Mouse (Mus musculus): ENCODE data around the gene Tcf12. TPM values are rescaled to one million over a fixed set of nuclear protein-coding genes. Genes with fewer than 3 reads are reported as not detected.

Tcf12 gene
- total and polyA plus RNA-seq, 2 experiments from 2014 or later: 37.4 to 122 TPM

DNA sequence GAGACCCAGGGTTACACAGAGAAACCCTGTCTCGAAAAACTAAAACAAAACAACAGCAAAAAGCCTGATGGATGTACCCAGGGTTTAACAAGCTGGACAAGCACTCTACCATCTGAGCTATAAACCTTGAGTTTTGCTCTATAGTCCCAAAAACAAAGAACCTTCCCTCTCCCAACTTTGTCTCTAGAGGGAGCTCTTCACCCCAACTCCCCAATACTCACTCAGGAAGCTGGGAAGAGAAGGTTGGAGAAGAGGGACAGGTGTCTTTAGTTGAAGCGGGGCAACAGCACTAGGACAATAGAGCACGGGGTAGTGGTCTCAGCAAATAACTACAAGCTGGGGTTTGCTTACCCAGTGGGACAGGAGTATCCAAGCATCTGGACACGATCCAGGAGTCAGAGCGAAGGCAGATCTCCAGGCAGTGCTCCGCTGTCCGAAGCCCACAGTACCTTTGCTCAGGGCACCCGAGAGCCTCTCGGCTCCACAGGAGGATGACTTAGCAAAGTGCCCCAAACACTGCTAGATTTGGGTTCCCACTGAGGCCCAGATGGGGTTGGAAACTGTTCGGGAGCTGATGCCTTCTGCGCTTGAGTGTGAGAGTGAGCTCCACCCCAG is 302.9 kb downstream of the Tcf12 start:
- Histone ChIP-seq H3K4me1 (ENCODE audit: insufficient read depth, low read length) (no peaks in the 10 kb centered on the region), H3K9me3 (ENCODE audit: low read length) (no peaks in the 10 kb centered on the region), H3K27ac (ENCODE audit: low read depth, low read length) (no peak overlapping the region), H3K4me3 (ENCODE audit: low read depth, low read length) (no peak overlapping the region), H3K36me3 (ENCODE audit: insufficient read depth, low read length) (no peaks in the 10 kb centered on the region), H3K27me3 (ENCODE audit: insufficient read depth, low read length) (no peaks in the 10 kb centered on the region), H3K9ac (replicated peaks; ENCODE audit: low read length, poor library complexity, severe bottlenecking) (no peak overlapping the region), H3K4me2 (ENCODE audit: low read depth, low read length, poor library complexity, severe bottlenecking) (0 out of 2 replicates have a peak overlapping the region, but pooled peaks have one; percentile 13)
- 41% methylated on average over 11 of the region's 11 CpGs for WGBS
- DNase-seq (ENCODE audit: low spot score): peak; percentile 33
- no peak for ATAC-seq (ENCODE audit: low FRiP score)
- TF ChIP-seq CTCF (IDR thresholded peaks at IDR 0.05): peak; percentile 66

DNA sequence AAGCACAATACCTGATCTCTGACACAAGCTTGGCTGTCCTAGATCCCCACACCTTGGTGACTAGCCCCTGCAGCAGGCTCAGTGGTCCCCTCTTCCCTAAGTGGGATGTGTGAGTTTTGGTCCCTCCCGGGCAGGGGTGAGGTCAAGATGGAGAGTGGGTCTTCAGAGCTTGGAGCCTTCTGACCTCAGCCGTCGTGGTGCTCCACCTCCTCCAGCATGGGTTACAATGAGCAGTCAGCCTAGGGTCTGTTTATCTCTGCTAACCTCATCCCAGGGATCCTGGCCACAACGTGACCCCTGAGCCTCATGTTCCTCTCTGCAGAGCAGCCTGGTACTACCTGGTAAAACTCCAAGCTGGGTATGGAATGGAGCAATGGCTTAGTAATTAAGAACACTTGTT is 303.9 kb downstream of the Tcf12 start:
- H3K9me3 ChIP-seq (ENCODE audit: low read length): no peaks in the 10 kb centered on the region
- no peak for TF ChIP-seq CTCF (IDR thresholded peaks at IDR 0.05)
- no peaks in the 10 kb centered on the region for H3K36me3 ChIP-seq (ENCODE audit: insufficient read depth, low read length)
- H3K4me3 ChIP-seq (ENCODE audit: low read depth, low read length): no peak overlapping the region
- H3K27me3 ChIP-seq (ENCODE audit: insufficient read depth, low read length): no peaks in the 10 kb centered on the region
- no peak overlapping the region for H3K4me2 ChIP-seq (ENCODE audit: low read depth, low read length, poor library complexity, severe bottlenecking)
- no peak overlapping the region for H3K27ac ChIP-seq (ENCODE audit: low read depth, low read length)
- H3K9ac ChIP-seq (replicated peaks; ENCODE audit: low read length, poor library complexity, severe bottlenecking): no peak overlapping the region
- DNase-seq (ENCODE audit: low spot score) (no peak), ATAC-seq (ENCODE audit: low FRiP score) (no peak)
- no peaks in the 10 kb centered on the region for H3K4me1 ChIP-seq (ENCODE audit: insufficient read depth, low read length)
- 81% methylated on average over 4 of the region's 4 CpGs for WGBS

DNA sequence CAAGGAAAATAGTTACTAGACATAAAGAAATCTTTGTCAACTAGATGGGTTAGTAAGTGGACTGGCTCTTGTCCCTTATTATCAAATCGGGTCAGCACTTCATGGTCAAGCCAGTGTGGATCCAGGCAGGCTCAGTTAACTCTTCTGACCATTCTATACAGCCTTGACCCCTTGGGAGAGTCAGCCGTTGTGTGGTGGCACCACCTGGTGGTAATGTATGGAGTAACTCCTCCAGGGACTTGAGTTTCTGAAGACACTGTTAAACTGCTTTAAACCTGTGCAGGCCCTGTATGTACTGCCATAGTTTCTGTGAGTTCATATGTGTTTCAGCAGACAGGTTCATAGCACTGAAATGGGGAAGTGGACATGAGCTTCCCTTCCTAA is 305.3 kb downstream of the Tcf12 start:
- 10% methylated on average over 2 of the region's 2 CpGs for WGBS
- no peak; the same call in 1 of the 2 replicates for ATAC-seq (ENCODE audit: low FRiP score)

DNA sequence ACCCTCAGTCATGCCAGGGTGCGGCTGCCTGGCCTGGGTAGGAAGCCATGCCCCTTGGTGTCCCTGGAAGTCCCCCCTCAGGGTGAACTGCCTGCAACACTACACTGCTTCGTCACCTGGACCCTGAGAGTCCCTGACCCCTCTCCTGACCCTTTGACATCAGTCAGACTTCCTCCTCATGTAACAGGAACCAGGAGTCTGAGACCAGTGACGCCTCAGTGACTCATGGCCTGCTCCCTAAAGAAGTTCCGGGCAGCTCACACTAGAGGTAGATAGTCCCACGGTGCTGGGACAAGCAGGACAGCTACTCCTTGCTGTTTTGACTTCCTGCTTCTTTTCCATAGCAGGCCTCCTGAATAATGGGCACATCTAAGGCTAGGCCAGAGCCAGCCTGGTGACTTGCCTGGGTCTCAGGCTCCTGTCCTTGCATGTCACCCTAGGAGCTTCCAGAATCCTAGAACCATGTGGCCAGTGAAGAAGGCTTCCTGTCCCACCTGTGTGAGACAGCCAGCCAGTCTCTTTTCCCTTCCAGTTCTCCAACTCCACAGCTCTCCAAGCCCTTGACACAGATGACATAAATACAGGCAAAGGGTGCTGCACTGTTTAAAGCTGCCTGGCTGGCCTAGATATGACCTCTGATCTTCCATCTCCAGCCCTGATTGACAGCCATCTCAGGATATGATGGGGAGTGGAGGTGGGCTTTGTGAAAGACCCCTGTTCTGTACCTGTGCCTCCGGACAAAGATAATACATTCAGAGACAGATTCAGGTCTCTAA is 305.8 kb downstream of the Tcf12 start:
- TF ChIP-seq CTCF (IDR thresholded peaks at IDR 0.05): no peak

More for the DNA sequence above, 305.3 kb downstream of the Tcf12 start:
- H3K27ac ChIP-seq (ENCODE audit: low read depth, low read length): no peak overlapping the region
- no peak overlapping the region for H3K4me2 ChIP-seq (ENCODE audit: low read depth, low read length, poor library complexity, severe bottlenecking)
- DNase-seq (ENCODE audit: low spot score): peak; percentile 84
- H3K9me3 ChIP-seq (ENCODE audit: low read length): no peaks in the 10 kb centered on the region
- no peak overlapping the region for H3K4me3 ChIP-seq (ENCODE audit: low read depth, low read length)
- no peaks in the 10 kb centered on the region for H3K4me1 ChIP-seq (ENCODE audit: insufficient read depth, low read length)
- H3K9ac ChIP-seq (replicated peaks; ENCODE audit: low read length, poor library complexity, severe bottlenecking): no peak overlapping the region
- TF ChIP-seq CTCF (IDR thresholded peaks at IDR 0.05): peak; percentile 96
- H3K27me3 ChIP-seq (ENCODE audit: insufficient read depth, low read length): no peaks in the 10 kb centered on the region
- no peaks in the 10 kb centered on the region for H3K36me3 ChIP-seq (ENCODE audit: insufficient read depth, low read length)

GRCm38 (mm10) chr9:71804116-71804515 is 307.6 kb downstream of the Tcf12 start:
- no peaks in the 10 kb centered on the region for H3K27me3 ChIP-seq (ENCODE audit: insufficient read depth, low read length)
- no peak for DNase-seq (ENCODE audit: low spot score)
- no peaks in the 10 kb centered on the region for H3K4me1 ChIP-seq (ENCODE audit: insufficient read depth, low read length)
- no peaks in the 10 kb centered on the region for H3K36me3 ChIP-seq (ENCODE audit: insufficient read depth, low read length)
- WGBS: 49% methylated on average over 6 of the region's 6 CpGs
- H3K9me3 ChIP-seq (ENCODE audit: low read length): no peaks in the 10 kb centered on the region
- TF ChIP-seq CTCF (IDR thresholded peaks at IDR 0.05): no peak
- H3K4me2 ChIP-seq (ENCODE audit: low read depth, low read length, poor library complexity, severe bottlenecking): no peak overlapping the region
- no peak overlapping the region for H3K27ac ChIP-seq (ENCODE audit: low read depth, low read length)
- no peak overlapping the region for H3K9ac ChIP-seq (replicated peaks; ENCODE audit: low read length, poor library complexity, severe bottlenecking)
- no peak overlapping the region for H3K4me3 ChIP-seq (ENCODE audit: low read depth, low read length)
- ATAC-seq (ENCODE audit: low FRiP score): no peak

More for the DNA sequence above, 305.8 kb downstream of the Tcf12 start:
- Histone ChIP-seq H3K4me3 (ENCODE audit: low read depth, low read length) (no peak overlapping the region), H3K9ac (replicated peaks; ENCODE audit: low read length, poor library complexity, severe bottlenecking) (no peak overlapping the region), H3K27me3 (ENCODE audit: insufficient read depth, low read length) (no peaks in the 10 kb centered on the region), H3K4me2 (ENCODE audit: low read depth, low read length, poor library complexity, severe bottlenecking) (no peak overlapping the region), H3K27ac (ENCODE audit: low read depth, low read length) (no peak overlapping the region), H3K4me1 (ENCODE audit: insufficient read depth, low read length) (no peaks in the 10 kb centered on the region), H3K9me3 (ENCODE audit: low read length) (no peaks in the 10 kb centered on the region), H3K36me3 (ENCODE audit: insufficient read depth, low read length) (no peaks in the 10 kb centered on the region)
- ATAC-seq (ENCODE audit: low FRiP score): no peak
- no peak for DNase-seq (ENCODE audit: low spot score)
- whole genome bisulfite sequencing: 76% methylated on average over 6 of the region's 6 CpGs

GRCm38 (mm10) chr9:71803281-71803680 is 308.4 kb downstream of the Tcf12 start:
- no peak overlapping the region for H3K4me3 ChIP-seq (ENCODE audit: low read depth, low read length)
- no peaks in the 10 kb centered on the region for H3K27me3 ChIP-seq (ENCODE audit: insufficient read depth, low read length)
- no peak overlapping the region for H3K27ac ChIP-seq (ENCODE audit: low read depth, low read length)
- DNase-seq (ENCODE audit: low spot score) (no peak), ATAC-seq (ENCODE audit: low FRiP score) (no peak)
- TF ChIP-seq CTCF (IDR thresholded peaks at IDR 0.05): no peak
- H3K36me3 ChIP-seq (ENCODE audit: insufficient read depth, low read length): no peaks in the 10 kb centered on the region
- no peaks in the 10 kb centered on the region for H3K9me3 ChIP-seq (ENCODE audit: low read length)
- no peak overlapping the region for H3K9ac ChIP-seq (replicated peaks; ENCODE audit: low read length, poor library complexity, severe bottlenecking)
- 66% methylated on average over 7 of the region's 7 CpGs for WGBS
- H3K4me1 ChIP-seq (ENCODE audit: insufficient read depth, low read length): no peaks in the 10 kb centered on the region
- no peak overlapping the region for H3K4me2 ChIP-seq (ENCODE audit: low read depth, low read length, poor library complexity, severe bottlenecking)

Measured in midbrain, postnatal 0 days (tissue).